Mouse (Mus musculus) embryonic facial prominence, embryonic 13.5 days (tissue): ENCODE results near the gene Ggps1. TPM values are rescaled to one million over a fixed set of nuclear protein-coding genes. Genes with fewer than 3 reads are reported as not detected.

Source experiments
- ATAC-seq: fragments of 200-750 bp; cut with Nextera tagmentation; 2 replicates; pipeline ENCODE4 v1.8.0; 2017; ENCODE audit warnings: low read depth; ENCODE audit not compliant: insufficient number of reproducible peaks, insufficient read depth, low FRiP score, low TSS enrichment
- H3K27ac ChIP-seq: fragments of 300-500 bp; sonication (generic); 2 replicates; pipeline ENCODE4 v1.5.1; 2015; ENCODE audit warnings: moderate library complexity, mild to moderate bottlenecking, inconsistent platforms
- H3K27me3 ChIP-seq: fragments of 300-500 bp; sonication (generic); 2 replicates; pipeline ENCODE4 v1.6.1; 2015; ENCODE audit warnings: mild to moderate bottlenecking, inconsistent platforms
- H3K36me3 ChIP-seq: fragments of 300-500 bp; sonication (generic); 2 replicates; pipeline ENCODE4 v1.6.1; 2015; ENCODE audit warnings: mild to moderate bottlenecking, inconsistent platforms
- H3K4me1 ChIP-seq: fragments of 300-500 bp; sonication (generic); 2 replicates; pipeline ENCODE4 v1.6.1; 2015; ENCODE audit warnings: inconsistent platforms
- H3K4me2 ChIP-seq: fragments of 300-500 bp; sonication (generic); 2 replicates; pipeline ENCODE4 v1.6.1; 2015; ENCODE audit warnings: moderate library complexity, mild to moderate bottlenecking, inconsistent platforms
- H3K4me3 ChIP-seq: fragments of 300-500 bp; sonication (generic); 2 replicates; pipeline ENCODE4 v1.5.1; 2015; ENCODE audit warnings: mild to moderate bottlenecking, inconsistent platforms
- H3K9ac ChIP-seq: fragments of 300-500 bp; sonication (generic); 2 replicates; pipeline ENCODE4 v1.6.1; 2015; ENCODE audit warnings: mild to moderate bottlenecking, inconsistent platforms
- H3K9me3 ChIP-seq: fragments of 300-500 bp; sonication (generic); 2 replicates; pipeline ENCODE4 v1.6.1; 2016; ENCODE audit warnings: inconsistent platforms
- WGBS: fragments of 180-500 bp; shearing (Covaris S2); methylation state at CpG from one replicate; pipeline ENCODE4 v1.1.7; 2015; ENCODE audit warnings: mixed read lengths; 5-methylcytosine and 5-hydroxymethylcytosine counted together
- polyA plus RNA-seq: library from polyadenylated mRNA; unstranded; fragments of >200 nt; fragmentation: Nextera tagmentation; extraction: Ambion mirVana; gene quantifications from 2 replicates; pipeline ENCODE4 v1.2.1, GENCODE M21; 2015

Gene Ggps1
- polyA plus RNA-seq: 56.3 and 62.4 TPM in 2 replicates

- Histone ChIP-seq H3K27me3 (no peaks in the 10 kb centered on the region), H3K9ac (peak within 1 kb of the TSS; percentile 99), H3K36me3 (peaks cover 7% of the 10 kb centered on the region), H3K9me3 (no peaks in the 10 kb centered on the region), H3K27ac (peak within 1 kb of the TSS; percentile 98), H3K4me3 (peak within 1 kb of the TSS; percentile 99), H3K4me2 (peak within 1 kb of the TSS; percentile 83), H3K4me1 (peaks cover 17% of the 10 kb centered on the region)
- under 1% methylated on average over 64 of the region's 64 CpGs for WGBS
- peak; percentile 97 for ATAC-seq
Observed at GRCm38 (mm10) chr13:14063013-14063941, at the start of gene Ggps1, which contains the start of gene Arid4b. Ggps1 (minus strand) TSS chr13:14063488. Arid4b (plus strand) TSS chr13:14063232.

DNA sequence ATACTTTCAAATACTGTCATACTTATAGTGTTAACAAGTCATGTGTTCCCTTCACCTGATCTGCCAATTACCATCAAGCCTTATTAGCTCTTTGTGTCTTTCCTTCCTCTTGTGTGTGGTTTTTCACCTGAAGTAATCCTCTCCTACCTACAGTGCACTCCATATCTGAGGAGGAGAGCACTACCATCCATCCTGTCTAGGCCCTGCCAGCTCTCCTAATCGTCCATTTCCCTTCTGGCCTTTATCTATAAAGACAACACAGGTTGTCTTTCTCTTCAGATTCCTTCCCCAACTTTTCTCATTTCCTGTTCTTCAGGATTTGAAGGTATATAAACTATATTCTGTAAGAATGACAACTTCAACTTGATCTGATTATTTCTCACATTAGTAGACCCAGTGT is 47.9 kb upstream of the Ggps1 start:
- ATAC-seq: no peak
- no peak overlapping the region for H3K27ac ChIP-seq
- 81% methylated on average over 1 of the region's 1 CpGs for WGBS

DNA sequence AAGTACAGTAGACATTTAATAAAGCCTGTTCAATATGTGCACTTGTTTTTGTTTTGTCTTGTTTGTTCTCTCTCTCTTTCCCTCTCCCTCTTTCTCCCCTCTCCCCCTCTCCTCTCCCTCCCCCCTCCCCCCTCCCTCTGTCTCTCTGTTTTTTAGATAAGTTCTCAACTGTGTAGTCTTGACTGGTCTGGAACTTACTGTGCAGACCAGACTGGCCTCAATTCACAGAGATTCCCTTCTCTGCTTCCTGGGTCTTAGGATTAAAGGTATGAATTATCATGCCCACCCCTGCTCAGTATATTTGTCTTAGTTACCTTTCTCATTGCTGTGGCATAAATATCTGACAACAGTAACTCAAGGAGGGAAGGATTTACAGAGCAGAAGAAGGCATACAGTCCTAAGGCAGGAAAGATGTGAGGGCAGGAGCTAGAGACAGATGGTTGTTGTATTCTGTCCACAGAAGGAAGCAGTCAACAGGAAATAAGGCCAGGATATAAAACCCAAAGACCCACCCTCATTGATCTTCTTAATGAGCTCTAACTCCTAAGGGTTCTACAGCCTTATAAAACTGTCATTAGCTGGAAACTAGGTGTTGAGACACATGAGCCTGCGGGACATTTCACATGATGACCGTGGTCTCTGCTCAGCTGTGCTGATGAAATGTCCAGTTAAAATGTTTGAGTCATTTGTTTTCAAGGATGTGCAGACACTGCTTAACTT is 47.0 kb upstream of the Ggps1 start:
- ATAC-seq: no peak
- Histone ChIP-seq H3K4me1 (no peaks in the 10 kb centered on the region), H3K4me3 (no peak overlapping the region), H3K36me3 (no peaks in the 10 kb centered on the region), H3K27ac (no peak overlapping the region), H3K27me3 (no peaks in the 10 kb centered on the region), H3K9me3 (no peaks in the 10 kb centered on the region), H3K4me2 (no peak overlapping the region), H3K9ac (no peak overlapping the region)
- 87% methylated on average over 2 of the region's 2 CpGs for WGBS

More for the DNA sequence above, 47.9 kb upstream of the Ggps1 start:
- H3K27me3 ChIP-seq: no peaks in the 10 kb centered on the region
- no peak overlapping the region for H3K4me2 ChIP-seq
- no peaks in the 10 kb centered on the region for H3K9me3 ChIP-seq
- H3K36me3 ChIP-seq: no peaks in the 10 kb centered on the region
- no peaks in the 10 kb centered on the region for H3K4me1 ChIP-seq
- no peak overlapping the region for H3K9ac ChIP-seq
- H3K4me3 ChIP-seq: no peak overlapping the region

DNA sequence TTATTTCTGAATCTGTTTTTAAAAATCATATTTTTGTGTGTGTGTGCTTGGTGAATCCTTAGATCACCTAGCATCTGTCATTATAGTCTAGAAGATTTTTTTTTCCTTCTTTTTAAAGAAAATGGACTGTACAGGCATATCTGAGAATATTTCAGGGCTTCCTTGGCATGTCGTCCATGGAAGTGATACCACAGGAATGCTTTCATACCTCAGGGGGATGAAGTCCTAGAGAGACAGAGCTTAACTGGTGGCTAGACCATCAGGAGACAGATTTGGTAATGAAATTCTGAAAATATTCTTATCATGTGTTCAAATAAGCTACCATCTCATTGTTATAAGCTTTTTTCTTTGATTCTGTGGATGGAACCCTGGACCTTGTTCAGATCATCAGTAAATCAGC is 39.7 kb upstream of the Ggps1 start:
- Histone ChIP-seq H3K4me2 (no peak overlapping the region), H3K27me3 (no peaks in the 10 kb centered on the region), H3K9me3 (no peaks in the 10 kb centered on the region), H3K4me3 (no peak overlapping the region), H3K9ac (no peak overlapping the region), H3K36me3 (no peaks in the 10 kb centered on the region), H3K4me1 (no peaks in the 10 kb centered on the region), H3K27ac (no peak overlapping the region)
- ATAC-seq: no peak
- WGBS: 32% methylated on average over 1 of the region's 1 CpGs

DNA sequence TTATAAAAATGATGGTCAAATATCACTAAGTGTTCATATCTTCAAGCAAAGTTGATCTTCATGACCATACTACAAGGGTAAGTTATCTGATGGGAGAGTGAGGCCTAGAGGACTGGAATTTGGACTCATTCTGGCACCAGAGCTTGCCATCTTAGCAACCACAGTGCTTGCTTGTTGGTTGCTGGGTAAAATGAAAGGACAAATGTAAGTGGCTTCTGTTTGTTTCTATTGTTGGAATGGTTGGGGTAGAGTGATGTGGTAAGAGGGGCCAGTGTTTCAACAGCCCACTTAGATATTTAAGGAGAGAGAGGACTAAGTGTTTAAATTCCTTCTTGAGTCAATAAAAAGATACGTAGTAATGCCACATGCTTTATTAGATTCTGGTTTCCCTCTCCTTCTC is 25.4 kb upstream of the Ggps1 start:
- H3K27ac ChIP-seq: no peak overlapping the region
- no peaks in the 10 kb centered on the region for H3K27me3 ChIP-seq
- H3K9me3 ChIP-seq: no peaks in the 10 kb centered on the region
- WGBS: 83% methylated on average over 1 of the region's 1 CpGs
- H3K4me3 ChIP-seq: no peak overlapping the region
- H3K4me2 ChIP-seq: no peak overlapping the region
- no peak for ATAC-seq
- H3K36me3 ChIP-seq: peaks cover 8% of the 10 kb centered on the region
- H3K4me1 ChIP-seq: no peaks in the 10 kb centered on the region
- H3K9ac ChIP-seq: no peak overlapping the region

DNA sequence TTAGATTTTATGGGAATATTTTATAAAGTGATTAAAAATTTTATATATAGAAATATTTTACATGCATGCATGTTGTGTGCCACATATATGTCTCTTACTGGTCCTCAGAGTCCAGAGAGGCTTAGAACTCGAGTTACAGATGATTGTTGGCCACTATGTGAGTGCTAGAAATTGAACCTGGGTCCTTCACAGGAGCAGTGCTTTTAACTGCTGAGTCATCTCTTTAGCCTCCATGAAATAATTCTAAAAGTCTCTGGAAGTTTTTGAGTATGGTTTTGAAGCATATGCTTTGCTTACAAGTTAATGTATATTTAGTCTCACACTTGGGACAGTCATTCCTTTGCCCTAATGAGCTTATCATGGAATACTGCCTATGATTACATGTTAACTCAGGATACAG is 12.0 kb upstream of the Ggps1 start:
- Histone ChIP-seq H3K36me3 (peaks cover 1% of the 10 kb centered on the region; the same call in 1 of the 2 replicates), H3K9ac (no peak overlapping the region), H3K27ac (no peak overlapping the region), H3K4me2 (no peak overlapping the region), H3K27me3 (no peaks in the 10 kb centered on the region), H3K4me1 (no peaks in the 10 kb centered on the region), H3K4me3 (no peak overlapping the region), H3K9me3 (no peaks in the 10 kb centered on the region)
- WGBS: 82% methylated on average over 1 of the region's 1 CpGs
- no peak for ATAC-seq

DNA sequence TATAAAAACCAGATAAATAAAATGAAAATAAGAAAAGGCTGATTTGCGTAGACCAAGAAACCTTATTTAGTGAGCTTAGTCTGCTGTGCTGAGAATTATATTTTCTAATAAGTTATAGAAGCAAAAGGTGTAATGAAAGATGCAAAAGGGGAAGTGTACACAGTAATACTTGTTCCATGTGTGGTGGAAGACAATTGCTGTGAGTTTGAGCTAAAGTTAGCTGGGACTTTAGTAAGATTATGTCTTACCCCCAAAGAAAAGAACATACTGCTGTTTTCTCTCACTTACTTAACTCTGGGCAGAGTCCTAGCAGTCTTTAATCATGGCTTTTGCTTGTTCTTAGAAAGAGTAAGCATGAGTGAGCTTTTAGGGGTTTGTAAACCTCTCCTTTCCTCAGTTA is 11.1 kb upstream of the Ggps1 start:
- Histone ChIP-seq H3K4me2 (no peak overlapping the region), H3K36me3 (peaks cover 3% of the 10 kb centered on the region; the same call in 1 of the 2 replicates), H3K27ac (no peak overlapping the region), H3K9ac (no peak overlapping the region), H3K27me3 (no peaks in the 10 kb centered on the region), H3K4me1 (no peaks in the 10 kb centered on the region), H3K9me3 (no peaks in the 10 kb centered on the region), H3K4me3 (no peak overlapping the region)
- no peak for ATAC-seq
- WGBS: 97% methylated on average over 1 of the region's 1 CpGs

DNA sequence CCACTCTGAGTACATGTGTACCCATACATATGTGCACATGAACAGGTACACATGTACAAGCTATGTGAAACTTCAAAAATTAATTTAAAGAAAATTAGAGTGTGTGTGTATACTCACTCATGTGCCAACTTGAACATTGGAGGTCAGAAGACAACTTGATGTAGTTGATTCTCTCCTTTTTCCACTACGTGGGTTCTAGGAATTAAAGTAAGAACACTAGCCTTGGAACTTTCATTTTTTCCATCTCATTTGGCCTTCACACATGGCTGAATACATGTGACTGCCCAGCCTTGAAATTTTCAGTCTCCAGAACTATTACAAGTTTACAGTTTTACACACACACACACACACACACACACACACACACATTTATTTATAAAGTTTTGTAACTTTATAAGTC is 6.0 kb upstream of the Ggps1 start:
- H3K9ac ChIP-seq: no peak overlapping the region
- 0 out of 2 replicates have a peak, but pooled peaks cover 4% of the 10 kb centered on the region for H3K4me1 ChIP-seq
- ATAC-seq: no peak
- 84% methylated on average over 1 of the region's 1 CpGs for WGBS
- no peak overlapping the region for H3K4me2 ChIP-seq
- no peak overlapping the region for H3K27ac ChIP-seq
- H3K36me3 ChIP-seq: peaks cover 13% of the 10 kb centered on the region; the same call in 1 of the 2 replicates
- no peaks in the 10 kb centered on the region for H3K9me3 ChIP-seq
- H3K4me3 ChIP-seq: no peak overlapping the region
- no peaks in the 10 kb centered on the region for H3K27me3 ChIP-seq

DNA sequence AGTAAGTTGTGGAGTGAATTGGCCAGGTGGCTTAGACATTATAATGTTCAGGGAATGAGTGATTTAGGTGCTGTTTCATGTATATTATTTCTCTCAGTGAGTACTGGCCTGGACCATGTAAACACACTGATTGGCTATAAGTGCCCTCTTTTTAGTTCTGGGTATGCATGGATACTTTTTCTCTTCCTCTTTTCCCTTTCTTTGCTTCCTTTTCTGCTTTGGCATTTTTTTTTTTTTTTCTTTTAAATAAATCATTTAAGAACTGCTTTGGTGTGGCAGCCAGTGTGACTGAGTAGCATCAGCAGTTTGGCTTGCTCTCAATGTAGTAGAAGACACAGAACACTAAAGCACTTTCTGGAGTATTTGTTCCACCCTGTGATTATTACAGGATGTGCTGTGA is 4.7 kb upstream of the Ggps1 start:
- peaks cover 13% of the 10 kb centered on the region; the same call in 1 of the 2 replicates for H3K36me3 ChIP-seq
- no peak for ATAC-seq
- H3K4me2 ChIP-seq: no peak overlapping the region
- no peak overlapping the region for H3K4me3 ChIP-seq
- no peaks in the 10 kb centered on the region for H3K27me3 ChIP-seq
- H3K27ac ChIP-seq: no peak overlapping the region
- no peaks in the 10 kb centered on the region for H3K9me3 ChIP-seq
- no peak overlapping the region for H3K9ac ChIP-seq
- H3K4me1 ChIP-seq: 0 out of 2 replicates have a peak, but pooled peaks cover 4% of the 10 kb centered on the region

DNA sequence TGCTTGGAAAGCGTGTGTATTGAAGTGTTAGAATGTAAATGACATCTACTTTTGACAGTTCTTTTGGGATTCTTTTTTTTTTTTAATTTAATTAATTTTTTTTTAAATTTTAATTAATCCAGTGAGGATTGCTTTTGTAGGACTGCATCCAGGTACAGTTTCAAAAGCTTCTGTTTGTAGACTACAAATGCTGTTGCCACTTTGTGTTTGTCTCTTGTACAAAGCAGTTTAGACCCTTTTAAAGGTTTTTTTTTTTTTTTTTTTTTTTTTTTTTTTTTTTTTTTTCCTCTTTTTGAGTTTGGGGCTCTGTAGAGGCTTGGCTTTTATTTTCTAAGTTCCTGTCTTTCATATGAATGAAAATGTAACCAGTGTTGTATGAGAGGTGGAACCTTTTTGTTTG is 2.4 kb upstream of the Ggps1 start:
- no peak overlapping the region for H3K9ac ChIP-seq
- peaks cover 16% of the 10 kb centered on the region for H3K4me1 ChIP-seq
- 76% methylated on average over 1 of the region's 1 CpGs for WGBS
- H3K9me3 ChIP-seq: no peaks in the 10 kb centered on the region
- H3K4me2 ChIP-seq: peak overlapping the region; percentile 20; the same call in 1 of the 2 replicates
- no peak overlapping the region for H3K4me3 ChIP-seq
- H3K27ac ChIP-seq: no peak overlapping the region
- peaks cover 13% of the 10 kb centered on the region; the same call in 1 of the 2 replicates for H3K36me3 ChIP-seq
- H3K27me3 ChIP-seq: no peaks in the 10 kb centered on the region
- no peak for ATAC-seq

- Histone ChIP-seq H3K4me2 (peak overlapping the region; percentile 77), H3K9ac (peak overlapping the region; percentile 99), H3K9me3 (no peaks in the 10 kb centered on the region), H3K36me3 (peaks cover 11% of the 10 kb centered on the region; the same call in 1 of the 2 replicates), H3K4me1 (peaks cover 17% of the 10 kb centered on the region), H3K27me3 (no peaks in the 10 kb centered on the region), H3K4me3 (peak overlapping the region; percentile 99), H3K27ac (peak overlapping the region; percentile 98; the same call in 1 of the 2 replicates)
- WGBS: 11% methylated on average over 9 of the region's 9 CpGs
- ATAC-seq: no peak
Observed at GRCm38 (mm10) chr13:14065028-14065380, 1.7 kb upstream of the Ggps1 start.
